Mouse (Mus musculus): ENCODE results near the gene Ttc12.

The Ttc12 gene

DNA sequence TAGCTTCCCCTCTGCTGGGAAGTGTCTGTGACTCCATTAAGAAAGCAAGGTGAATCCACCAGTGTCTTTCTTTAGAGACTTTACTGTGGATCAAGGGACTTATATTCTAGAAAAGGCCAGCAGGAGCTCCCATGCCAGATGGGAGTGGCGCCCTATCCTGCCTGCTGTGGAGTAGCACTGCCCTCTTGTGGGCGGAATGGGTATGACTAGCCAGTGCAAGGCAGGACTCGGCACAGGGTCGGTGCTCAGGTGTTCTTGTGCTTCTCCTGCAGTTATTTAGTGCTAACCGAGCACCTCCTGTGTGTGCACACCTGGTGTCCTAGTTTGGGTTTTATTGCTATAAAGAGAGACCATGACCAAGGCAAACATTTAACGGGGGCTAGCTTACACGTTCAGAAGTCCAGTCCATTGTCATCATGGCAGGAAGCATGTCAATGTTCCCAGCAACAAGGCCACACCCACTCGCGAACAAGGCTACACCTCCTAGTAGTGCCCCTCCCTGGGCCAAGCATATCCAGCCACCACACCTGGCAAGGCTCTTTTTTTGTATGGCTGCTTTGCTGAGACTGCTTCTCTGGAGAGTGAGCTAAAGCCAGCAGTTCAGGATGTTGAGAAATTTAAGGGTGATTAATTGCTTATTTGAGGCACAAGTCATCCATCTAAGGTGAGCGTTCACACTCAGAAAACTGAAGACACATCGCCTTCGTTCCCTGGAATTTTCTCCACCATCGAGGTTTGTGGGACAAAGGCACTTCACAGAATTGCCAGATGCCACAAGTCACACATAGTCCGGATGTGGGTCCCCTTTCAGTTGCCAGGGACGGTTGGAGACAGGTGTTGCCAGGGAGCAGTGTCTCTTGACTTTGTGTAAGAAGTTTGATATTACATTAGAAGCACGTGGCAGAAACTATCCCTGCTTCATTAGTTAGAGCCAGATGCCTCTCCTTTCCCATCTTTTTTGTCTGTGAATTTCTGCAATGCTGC is 3.2 kb upstream of the Ttc12 start:
- in situ Hi-C loops (cut with MboI) = no loop called here

- in situ Hi-C loops (cut with MboI) = no loop called here
Measured at GRCm38 (mm10) chr9:49488258-49488657, 2.2 kb upstream of the Ttc12 start.

- in situ Hi-C loops (cut with MboI) = no loop called here
Measured at GRCm38 (mm10) chr9:49487657-49487943, 1.6 kb upstream of the Ttc12 start.

GRCm38 (mm10) chr9:49486805-49487656 is 1.0 kb upstream of the Ttc12 start:
- in situ Hi-C loops (cut with MboI) = no loop called here

- in situ Hi-C loops (cut with MboI) = no loop called here
Measured at GRCm38 (mm10) chr9:49485250-49485891, 654 bp downstream of the Ttc12 start.

DNA sequence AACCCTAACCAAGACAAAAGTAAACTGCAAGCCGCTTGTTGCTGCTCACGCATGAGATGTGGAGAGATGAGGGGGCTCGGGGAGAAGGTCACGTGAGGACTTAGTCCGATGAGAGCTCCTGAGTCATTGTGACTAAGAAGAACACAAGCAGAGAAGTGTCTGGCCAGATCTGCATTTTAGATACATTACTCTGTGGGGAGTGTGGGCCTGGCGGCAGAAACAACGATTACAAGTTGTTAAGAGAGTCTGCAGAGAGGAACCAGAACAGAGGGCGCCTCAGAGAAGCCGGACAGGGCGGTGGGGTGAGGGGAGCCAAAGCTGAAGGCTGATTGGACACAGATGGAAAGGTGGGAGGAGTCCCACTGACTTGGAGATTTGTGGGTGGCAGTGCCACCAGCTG is 2.7 kb downstream of the Ttc12 start:
- in situ Hi-C loops (cut with MboI) = no loop called here

GRCm38 (mm10) chr9:49472126-49472525 is 13.9 kb downstream of the Ttc12 start:
- in situ Hi-C loops (cut with MboI) = no loop called here

- in situ Hi-C loops (cut with MboI) = no loop called here
Measured at GRCm38 (mm10) chr9:49470946-49471345, 15.1 kb downstream of the Ttc12 start.

- in situ Hi-C loops (cut with MboI) = no loop called here
Measured at GRCm38 (mm10) chr9:49470006-49470405, 16.0 kb downstream of the Ttc12 start.

DNA sequence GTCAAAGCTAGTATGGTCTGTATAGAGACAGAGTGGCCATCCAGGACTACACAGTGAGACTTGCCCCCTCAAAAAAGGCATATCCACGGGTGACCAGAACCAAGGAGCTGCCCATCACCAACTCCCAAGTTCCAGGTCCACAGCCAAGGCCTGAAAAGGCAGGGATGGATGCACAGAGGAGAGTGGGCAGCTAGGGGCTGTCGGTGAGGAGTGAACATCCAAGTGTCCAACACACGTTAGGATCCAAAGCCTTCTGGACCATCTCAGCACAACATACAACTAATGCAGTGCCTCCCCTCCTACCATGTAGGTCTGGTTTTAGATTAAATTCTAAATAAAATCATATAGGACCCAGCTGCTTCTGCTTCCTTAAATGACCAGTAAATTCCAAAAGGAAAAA is 29.9 kb downstream of the Ttc12 start:
- in situ Hi-C loops (cut with MboI) = no loop called here

GRCm38 (mm10) chr9:49452396-49452795 is 33.6 kb downstream of the Ttc12 start:
- in situ Hi-C loops (cut with MboI) = no loop called here

DNA sequence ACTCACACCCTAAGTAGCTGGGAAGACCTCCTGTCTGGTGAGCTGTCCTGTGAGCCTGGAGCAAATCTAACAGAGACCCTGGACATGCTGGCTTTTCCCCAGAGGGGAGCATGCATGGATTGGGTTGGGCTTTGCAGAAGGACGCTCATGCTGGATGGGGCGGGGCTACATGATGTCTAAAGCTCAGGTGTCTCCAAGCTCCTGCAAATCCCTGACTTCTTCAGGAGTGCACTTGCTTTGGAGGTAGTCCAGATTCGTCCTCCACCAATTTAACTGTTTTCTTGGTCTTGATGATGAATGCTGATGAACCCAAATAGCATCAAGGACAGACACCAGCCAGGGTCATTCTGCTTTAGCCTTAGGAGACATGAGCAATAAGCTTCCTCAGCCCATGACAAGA is 35.5 kb downstream of the Ttc12 start:
- in situ Hi-C loops (cut with MboI) = no loop called here

DNA sequence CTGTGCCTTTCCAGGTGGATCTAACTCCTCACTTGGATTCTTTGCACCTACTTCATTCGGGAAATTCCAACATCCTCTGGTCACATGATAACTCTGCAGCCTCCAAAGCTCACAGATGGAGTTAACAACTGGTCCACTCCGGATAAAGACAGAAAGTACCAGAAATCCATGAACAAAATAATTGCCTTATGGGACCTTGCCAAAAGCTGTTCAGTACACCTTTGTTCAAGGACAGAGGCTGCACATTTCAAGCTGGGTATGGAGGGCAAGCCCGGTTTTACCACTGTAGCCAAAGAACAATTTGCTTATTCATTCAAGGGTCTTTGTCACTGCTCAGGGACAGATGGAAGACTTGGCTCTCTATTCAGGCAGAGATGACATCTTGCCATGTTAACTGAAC is 43.4 kb downstream of the Ttc12 start:
- in situ Hi-C loops (cut with MboI) = no loop called here

DNA sequence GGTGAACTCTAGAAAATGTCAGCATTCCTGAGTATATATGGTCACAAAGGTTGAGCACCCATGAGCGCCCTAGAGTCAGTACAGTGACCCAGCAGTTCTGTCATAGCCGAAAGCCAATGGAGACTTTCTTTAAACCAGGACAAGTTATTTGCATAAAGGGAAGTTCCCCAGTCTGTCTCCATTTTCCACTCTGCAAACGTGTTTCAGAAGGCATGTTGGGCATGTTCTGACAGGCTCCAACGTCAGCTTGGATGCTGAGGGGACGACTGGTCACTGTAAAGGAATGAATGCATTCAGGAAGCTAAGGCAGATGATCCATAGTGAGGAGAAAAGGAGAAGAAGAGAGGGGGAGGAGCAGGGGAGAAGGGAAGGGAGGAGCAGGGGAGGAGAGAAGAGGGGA is 58.5 kb downstream of the Ttc12 start:
- in situ Hi-C loops (cut with MboI) = no loop called here

- in situ Hi-C loops (cut with MboI) = no loop called here
Measured at GRCm38 (mm10) chr9:49426921-49427320, 59.1 kb downstream of the Ttc12 start, which contains the start of gene Ankk1. TSS of gene Ankk1 (minus strand) at chr9:49427021.

DNA sequence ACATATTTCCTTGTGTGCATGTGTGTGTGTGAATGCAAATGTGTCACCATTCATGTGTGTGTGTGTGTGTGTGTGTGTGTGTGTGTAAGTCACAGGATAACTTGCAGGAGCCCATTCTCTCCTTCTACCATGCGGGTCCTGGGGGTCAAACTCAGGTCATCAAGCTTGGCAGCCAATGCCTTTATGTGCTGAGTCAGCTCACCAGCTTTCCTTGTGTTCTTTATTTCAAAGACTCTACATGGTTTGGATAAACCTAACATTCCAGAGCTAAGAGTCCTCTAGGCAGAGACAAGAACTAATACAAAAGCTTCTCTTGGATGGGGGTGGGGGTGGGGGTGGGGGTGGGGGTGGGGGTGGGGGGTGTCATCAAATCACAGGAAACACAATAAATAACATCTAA is 60.4 kb downstream of the Ttc12 start:
- in situ Hi-C loops (cut with MboI) = no loop called here

DNA sequence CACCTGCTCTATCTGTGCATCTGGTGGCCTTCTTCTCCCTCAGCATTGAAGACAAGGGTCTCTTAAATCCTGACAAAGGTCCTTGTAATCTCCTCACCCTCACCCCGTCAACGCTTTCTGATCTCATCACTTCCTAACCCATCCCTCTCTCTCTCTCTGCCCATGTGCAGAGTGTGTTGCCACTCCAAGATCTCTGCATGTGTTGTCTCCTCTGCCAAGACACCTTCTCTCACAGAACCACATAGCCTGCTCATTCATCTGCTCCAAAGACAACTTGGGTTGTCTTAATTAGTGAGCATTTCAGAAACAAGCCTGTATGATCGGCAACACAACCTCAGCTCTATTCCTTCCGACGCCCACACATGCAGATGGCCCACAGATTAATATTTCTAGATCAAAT is 62.2 kb downstream of the Ttc12 start:
- in situ Hi-C loops (cut with MboI) = no loop called here

DNA sequence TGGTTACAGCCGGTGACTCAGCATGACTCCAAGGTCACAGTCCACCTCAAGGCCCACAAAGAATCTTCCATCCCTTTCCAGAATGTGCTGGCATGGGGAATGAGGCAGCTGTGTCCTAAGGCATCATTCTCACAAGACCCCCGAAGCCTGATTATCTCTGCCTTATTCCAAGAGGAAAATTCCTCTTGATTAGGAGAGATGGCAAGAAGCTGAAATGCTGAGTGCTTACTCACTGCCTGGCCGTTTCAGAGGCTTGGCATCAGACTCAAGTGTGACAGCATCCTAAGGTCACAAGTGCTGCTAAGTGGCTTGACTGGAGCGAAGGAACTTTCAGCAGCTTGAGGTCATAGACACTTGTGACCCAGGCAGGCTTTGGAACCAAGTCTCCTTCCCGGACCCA is 75.4 kb downstream of the Ttc12 start:
- in situ Hi-C loops (cut with MboI) = no loop called here

DNA sequence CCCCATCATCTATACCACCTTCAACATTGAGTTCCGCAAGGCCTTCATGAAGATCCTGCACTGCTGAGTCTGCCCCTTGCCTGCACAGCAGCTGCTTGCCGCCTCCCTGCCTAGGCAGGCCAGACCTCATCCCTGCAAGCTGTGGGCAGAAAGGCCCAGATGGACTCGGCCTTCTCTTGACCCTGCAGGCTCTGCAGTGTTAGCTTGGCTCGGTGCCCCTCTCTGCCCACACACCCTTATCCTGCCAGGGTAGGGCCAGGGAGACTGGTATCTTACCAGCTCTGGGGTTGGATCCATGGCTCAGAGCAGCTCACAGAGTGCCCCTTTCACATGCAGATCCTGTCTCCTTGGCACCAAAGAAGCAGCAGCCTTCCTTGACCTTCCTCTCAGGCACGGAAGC is 79.0 kb downstream of the Ttc12 start:
- in situ Hi-C loops (cut with MboI) = no loop called here

- in situ Hi-C loops (cut with MboI) = no loop called here
Measured at GRCm38 (mm10) chr9:49403711-49404110, 82.3 kb downstream of the Ttc12 start.

DNA sequence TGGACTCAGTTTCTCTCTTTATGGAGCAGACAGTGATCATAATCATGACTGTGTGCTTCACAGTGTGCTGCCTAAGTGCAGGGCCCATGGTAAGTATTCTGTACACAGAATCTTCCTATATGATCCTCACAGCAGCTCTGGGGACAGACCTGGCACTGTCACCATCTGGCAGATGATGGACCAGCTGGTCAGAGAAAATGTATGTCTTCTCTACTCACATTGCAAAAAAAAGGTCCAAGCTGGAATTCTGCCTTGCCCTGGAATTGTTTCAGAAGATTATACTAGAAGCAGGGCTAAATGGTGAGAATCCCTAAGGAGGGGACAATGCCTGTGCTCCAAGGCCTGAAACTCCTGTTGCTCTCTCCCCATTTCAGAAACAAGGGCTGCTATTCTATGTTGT is 90.0 kb downstream of the Ttc12 start:
- in situ Hi-C loops (cut with MboI) = no loop called here

DNA sequence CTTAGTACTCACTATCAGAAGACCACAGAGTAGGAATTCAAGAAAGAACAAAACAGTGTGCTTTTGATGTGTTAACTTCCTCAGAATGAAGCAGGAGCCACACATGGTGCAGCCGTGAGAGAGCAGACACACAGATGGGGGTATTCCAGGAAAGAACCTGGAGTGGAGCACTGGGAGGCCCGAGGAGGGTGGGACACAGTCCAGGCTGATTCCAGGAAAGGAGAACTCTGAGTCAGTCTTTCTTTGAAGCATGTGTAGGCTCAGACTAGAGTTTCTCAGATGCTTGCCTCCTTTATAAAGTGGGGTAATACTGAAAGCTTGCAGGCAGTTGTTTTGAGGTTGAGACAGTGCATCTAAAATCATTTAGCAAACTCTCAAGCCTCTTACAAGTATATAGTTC is 93.8 kb downstream of the Ttc12 start:
- in situ Hi-C loops (cut with MboI) = no loop called here
